Mouse (Mus musculus) midbrain, postnatal 0 days (tissue): ENCODE measurements at regions not wholly inside any gene's neighbourhood (a gene's known extent, or its start where the extent isn't known, plus 50 kb on each side); places are given as distances from the start of the nearest gene placed in this dataset.

Experiments
- ATAC-seq: fragments of 200-750 bp; cut with Nextera tagmentation; 2 replicates; pipeline ENCODE4 v1.8.0; 2017; ENCODE audit warnings: moderate number of reproducible peaks, mild to moderate bottlenecking, moderate TSS enrichment, moderate library complexity; ENCODE audit not compliant: low FRiP score
- DNase-seq: peaks from one replicate; pipeline ENCODE4 v3.0.0-alpha.2; 2015; ENCODE audit warnings: low spot score
- H3K27ac ChIP-seq: fragments of 300-500 bp; sonication (generic); 2 replicates; pipeline ENCODE4 v1.5.1; 2014; ENCODE audit warnings: low read depth, mild to moderate bottlenecking, low read length, mixed read lengths
- H3K27me3 ChIP-seq: fragments of 300-500 bp; sonication (generic); 2 replicates; pipeline ENCODE4 v1.6.1; 2014; ENCODE audit warnings: low read length, control low read depth, mixed read lengths; ENCODE audit not compliant: insufficient read depth
- H3K36me3 ChIP-seq: fragments of 300-500 bp; sonication (generic); 2 replicates; pipeline ENCODE4 v1.6.1; 2014; ENCODE audit warnings: low read length, control low read depth, mixed read lengths; ENCODE audit not compliant: insufficient read depth
- H3K4me1 ChIP-seq: fragments of 300-500 bp; sonication (generic); 2 replicates; pipeline ENCODE4 v1.6.1; 2014; ENCODE audit warnings: mild to moderate bottlenecking, control low read depth, antibody characterized with exemption, low read length, mixed read lengths; ENCODE audit not compliant: insufficient read depth
- H3K4me2 ChIP-seq: fragments of 300-500 bp; sonication (generic); 2 replicates; pipeline ENCODE4 v1.6.1; 2014; ENCODE audit warnings: low read depth, mild to moderate bottlenecking, low read length, mixed read lengths; ENCODE audit not compliant: poor library complexity, severe bottlenecking
- H3K4me3 ChIP-seq: fragments of 300-500 bp; sonication (generic); 2 replicates; pipeline ENCODE4 v1.5.1; 2014; ENCODE audit warnings: low read depth, mild to moderate bottlenecking, low read length, moderate library complexity
- H3K9ac ChIP-seq: fragments of 300-500 bp; sonication (generic); replicated peaks from 2 replicates; pipeline ENCODE4 v1.6.1; 2014; ENCODE audit warnings: mild to moderate bottlenecking, low read length, moderate library complexity, mixed read lengths; ENCODE audit not compliant: poor library complexity, severe bottlenecking
- H3K9me3 ChIP-seq: fragments of 300-500 bp; sonication (generic); 2 replicates; pipeline ENCODE4 v1.6.1; 2016; ENCODE audit warnings: low read length, control low read depth
- CTCF ChIP-seq: IDR thresholded peaks from 2 replicates; pipeline ENCODE4 v1.5.1; 2016; ENCODE audit warnings: antibody characterized with exemption, mild to moderate bottlenecking
- whole genome bisulfite sequencing: fragments of 180-500 bp; shearing (Covaris S2); extraction: QIAGEN DNeasy Blood & Tissue Kit; methylation state at CpG from one replicate; pipeline ENCODE4 v1.1.7; 2014; 5-methylcytosine and 5-hydroxymethylcytosine counted together

GRCm38 (mm10) chr9:62613053-62613452, 64.6 kb upstream of the Itga11 start:
- H3K4me2 ChIP-seq = no peak overlapping the region
- TF ChIP-seq CTCF = no peak
- WGBS = 29% methylated on average over 2 of the region's 2 CpGs
- H3K27me3 ChIP-seq = no peaks in the 10 kb centered on the region
- no peaks in the 10 kb centered on the region for H3K9me3 ChIP-seq
- H3K9ac ChIP-seq = no peak overlapping the region
- ATAC-seq = no peak
- no peaks in the 10 kb centered on the region for H3K36me3 ChIP-seq
- H3K4me3 ChIP-seq = no peak overlapping the region
- H3K27ac ChIP-seq = no peak overlapping the region
- DNase-seq = no peak
- no peaks in the 10 kb centered on the region for H3K4me1 ChIP-seq

- no peak overlapping the region for H3K4me3 ChIP-seq
- no peak overlapping the region for H3K9ac ChIP-seq
- H3K9me3 ChIP-seq = no peaks in the 10 kb centered on the region
- WGBS = 81% methylated on average over 8 of the region's 8 CpGs
- H3K4me1 ChIP-seq = no peaks in the 10 kb centered on the region
- no peaks in the 10 kb centered on the region for H3K27me3 ChIP-seq
- ATAC-seq (no peak), DNase-seq (no peak)
- H3K36me3 ChIP-seq = no peaks in the 10 kb centered on the region
- H3K27ac ChIP-seq = no peak overlapping the region
- no peak overlapping the region for H3K4me2 ChIP-seq
- TF ChIP-seq CTCF = no peak
Measured at GRCm38 (mm10) chr9:62613806-62614205, 63.8 kb upstream of the Itga11 start.

- DNase-seq (no peak), ATAC-seq (no peak)
- Histone ChIP-seq H3K27ac (no peak overlapping the region), H3K27me3 (no peaks in the 10 kb centered on the region), H3K4me3 (no peak overlapping the region), H3K4me1 (no peaks in the 10 kb centered on the region), H3K4me2 (no peak overlapping the region), H3K36me3 (no peaks in the 10 kb centered on the region), H3K9ac (no peak overlapping the region), H3K9me3 (no peaks in the 10 kb centered on the region)
- TF ChIP-seq CTCF = no peak
- WGBS = 83% methylated on average over 4 of the region's 4 CpGs
Measured at GRCm38 (mm10) chr9:62614950-62615349, 62.7 kb upstream of the Itga11 start.

- no peak overlapping the region for H3K9ac ChIP-seq
- H3K27ac ChIP-seq = no peak overlapping the region
- no peak for TF ChIP-seq CTCF
- H3K4me2 ChIP-seq = no peak overlapping the region
- ATAC-seq (no peak), DNase-seq (no peak)
- no peak overlapping the region for H3K4me3 ChIP-seq
- no peaks in the 10 kb centered on the region for H3K27me3 ChIP-seq
- no peaks in the 10 kb centered on the region for H3K4me1 ChIP-seq
- H3K36me3 ChIP-seq = no peaks in the 10 kb centered on the region
- H3K9me3 ChIP-seq = no peaks in the 10 kb centered on the region
- 41% methylated on average over 1 of the region's 1 CpGs for WGBS
Measured at GRCm38 (mm10) chr9:62615799-62616198, 61.8 kb upstream of the Itga11 start.

GRCm38 (mm10) chr9:62618994-62619393, 58.6 kb upstream of the Itga11 start:
- H3K9me3 ChIP-seq = no peaks in the 10 kb centered on the region
- no peaks in the 10 kb centered on the region for H3K27me3 ChIP-seq
- WGBS = 84% methylated on average over 1 of the region's 1 CpGs
- no peak for TF ChIP-seq CTCF
- no peaks in the 10 kb centered on the region for H3K36me3 ChIP-seq
- H3K4me3 ChIP-seq = no peak overlapping the region
- ATAC-seq (no peak), DNase-seq (no peak)
- H3K4me1 ChIP-seq = no peaks in the 10 kb centered on the region
- no peak overlapping the region for H3K4me2 ChIP-seq
- H3K9ac ChIP-seq = no peak overlapping the region
- H3K27ac ChIP-seq = no peak overlapping the region

- WGBS = 81% methylated on average over 9 of the region's 9 CpGs
- H3K36me3 ChIP-seq = no peaks in the 10 kb centered on the region
- no peak for ATAC-seq
Measured at GRCm38 (mm10) chr9:62620901-62621445, 56.7 kb upstream of the Itga11 start.

More at GRCm38 (mm10) chr9:62620901-62621445, 56.7 kb upstream of the Itga11 start:
- Histone ChIP-seq H3K4me3 (no peak overlapping the region), H3K4me2 (no peak overlapping the region), H3K27me3 (no peaks in the 10 kb centered on the region), H3K9ac (no peak overlapping the region), H3K27ac (no peak overlapping the region), H3K4me1 (no peaks in the 10 kb centered on the region), H3K9me3 (no peaks in the 10 kb centered on the region)
- no peak for TF ChIP-seq CTCF
- DNase-seq = no peak
